Mouse (Mus musculus) megakaryocyte, embryonic 14.5 days (primary cell): Measurements from ENCODE around the gene Focad.

Experiments
- FLI1 ChIP-seq: IDR thresholded peaks from 2 replicates; pipeline ENCODE4 v1.6.1; 2012; ENCODE audit warnings: low read length, inconsistent platforms, mixed read lengths
- GATA1 ChIP-seq: IDR thresholded peaks from 3 replicates; pipeline ENCODE4 v1.6.1; 2012; ENCODE audit warnings: mixed read lengths, low read length, inconsistent platforms, borderline replicate concordance

DNA sequence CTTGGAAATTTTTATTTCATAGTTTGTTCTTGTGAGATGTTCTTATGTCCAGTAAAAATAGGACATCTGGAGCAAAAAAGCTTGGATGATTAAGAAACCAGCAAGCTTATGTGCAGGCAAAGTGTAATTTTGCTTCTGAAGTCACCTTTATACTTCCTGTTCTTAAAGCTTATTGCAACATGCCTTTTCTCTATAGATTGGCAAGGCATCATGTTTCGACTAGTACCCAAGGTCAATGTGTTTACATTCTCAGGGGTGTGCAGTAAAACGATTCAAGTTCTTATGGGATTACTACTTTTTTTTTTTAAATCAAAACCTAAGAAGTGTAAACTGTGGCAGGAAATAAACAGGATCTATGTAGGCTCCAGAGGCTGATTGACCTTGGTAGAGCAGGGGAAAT is 242.9 kb downstream of the Focad start:
- no peak for TF ChIP-seq GATA1
- TF ChIP-seq FLI1: no peak
